Mouse (Mus musculus): ENCODE data around the gene Gtf2h4.

- no peak for TF ChIP-seq EP300 (optimal IDR thresholded peaks at IDR 0.05)
- TF ChIP-seq CTCF (IDR thresholded peaks at IDR 0.05; ENCODE audit: low read depth), result no peak
Observed at GRCm38 (mm10) chr17:35716114-35716513, 42.6 kb upstream of the Gtf2h4 start.

Data from stomach, postnatal 0 days (tissue).